Comparison of ENCODE assay signal across 17 mouse cellular contexts in genomic region chr10:84357593-84357992, GRCm38 (mm10).
DNase-seq lines count a peak whose midpoint lies in the region; ATAC-seq lines count a peak whose summit lies in the region.
"Had no signal": no experiment of that assay in that cellular context is flagged by ENCODE, and none has a peak within 500 bp of the region (broad histone marks: within the 10 kb centered on the region; RNA-seq: fewer than 3 reads in every experiment).

No protein-coding gene starts in this region.

- DNase-seq in cerebellum, adult 11 months = no peak
- DNase-seq in heart, adult 11 months = peak; percentile 72
- DNase-seq in heart, adult 9 months (ENCODE audit: low spot score in 2 of 2) = no peak
- DNase-seq in neural tube, embryonic 10.5 days (ENCODE audit: extremely low spot score, low spot score) = no peak
- DNase-seq in liver = no peak
- DNase-seq in kidney, postnatal 10 days = no peak
- DNase-seq: gastrocnemius, postnatal 25 days; heart, postnatal 14 days had no signal

- H3K36me3 ChIP-seq in neural tube, embryonic 13.5 days = no peaks in the 10 kb centered on the region
- H3K36me3 ChIP-seq: G1E; kidney, embryonic 15.5 days; limb, embryonic 12.5 days; midbrain, embryonic 13.5 days had no signal

- 84% methylated on average over 4 of the region's 4 CpGs for WGBS in neural tube, embryonic 13.5 days

- ATAC-seq in cerebellum, adult (ENCODE audit: insufficient number of reproducible peaks, low FRiP score, low TSS enrichment) = peak; percentile 69
- no peak for ATAC-seq in neural tube, embryonic 13.5 days (ENCODE audit: low read depth)
- ATAC-seq: CD4-positive, CD25-positive, alpha-beta regulatory T cell, adult 4 months had no signal

- H3K4me1 ChIP-seq in neural tube, embryonic 13.5 days (replicated peaks) = no peaks in the 10 kb centered on the region
- H3K4me1 ChIP-seq: kidney, embryonic 15.5 days; limb, embryonic 12.5 days; midbrain, embryonic 13.5 days had no signal

- no peaks in the 10 kb centered on the region for H3K9me3 ChIP-seq in neural tube, embryonic 13.5 days
- H3K9me3 ChIP-seq: kidney, embryonic 15.5 days; limb, embryonic 12.5 days; midbrain, embryonic 13.5 days had no signal

- H3K4me2 ChIP-seq in neural tube, embryonic 13.5 days = no peak overlapping the region
- H3K4me2 ChIP-seq: heart, embryonic 11.5 days; kidney, embryonic 15.5 days; limb, embryonic 12.5 days; midbrain, embryonic 13.5 days had no signal

- H3K4me3 ChIP-seq in neural tube, embryonic 13.5 days = no peak overlapping the region
- H3K4me3 ChIP-seq: kidney, embryonic 15.5 days; limb, embryonic 12.5 days; midbrain, embryonic 13.5 days had no signal

- H3K27ac ChIP-seq in neural tube, embryonic 13.5 days (replicated peaks) = peak overlapping the region; percentile 33
- H3K27ac ChIP-seq: kidney, embryonic 15.5 days; limb, embryonic 12.5 days; liver, embryonic 14.5 days had no signal

- H3K27me3 ChIP-seq in neural tube, embryonic 13.5 days = no peaks in the 10 kb centered on the region
- H3K27me3 ChIP-seq: kidney, embryonic 15.5 days; limb, embryonic 12.5 days; midbrain, embryonic 13.5 days had no signal

- no peak overlapping the region for H3K9ac ChIP-seq in neural tube, embryonic 13.5 days
- H3K9ac ChIP-seq: kidney, embryonic 15.5 days; limb, embryonic 12.5 days; liver, embryonic 14.5 days; midbrain, embryonic 13.5 days had no signal
